Mouse (Mus musculus): Measurements from ENCODE around the gene Asb13.
A peak's percentile ranks its signal among the peaks of the same experiment; 100 is the strongest.

Asb13 gene

DNA sequence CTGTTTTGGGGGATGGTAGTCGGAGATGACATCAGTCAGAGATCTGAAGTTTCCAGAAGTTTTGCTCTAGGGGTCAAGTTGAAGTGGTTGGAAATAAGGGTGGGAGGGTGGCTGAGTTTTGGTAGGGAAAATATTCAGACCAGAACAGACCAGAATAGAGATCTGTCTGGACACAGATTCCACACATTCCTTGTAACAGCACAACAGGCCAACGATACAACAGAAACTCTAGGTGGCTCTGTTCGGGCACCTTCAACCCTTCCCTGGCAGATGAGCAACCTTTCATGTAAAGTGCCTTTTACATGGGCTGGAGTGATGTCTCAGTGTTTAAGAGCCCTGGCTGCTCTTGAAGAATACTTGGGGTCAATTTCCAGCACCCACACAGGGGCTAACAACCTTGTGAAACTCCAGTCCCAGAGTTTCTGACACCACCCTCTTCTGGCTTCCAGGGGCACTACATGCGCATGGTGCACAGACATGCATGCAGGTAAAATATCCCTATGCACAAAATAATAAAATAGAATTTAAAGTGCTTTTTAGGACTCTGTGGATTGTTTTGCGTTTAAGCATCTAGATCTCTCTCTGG, 33.5 kb downstream of the Asb13 start:
- DNase-seq: no peak

DNA sequence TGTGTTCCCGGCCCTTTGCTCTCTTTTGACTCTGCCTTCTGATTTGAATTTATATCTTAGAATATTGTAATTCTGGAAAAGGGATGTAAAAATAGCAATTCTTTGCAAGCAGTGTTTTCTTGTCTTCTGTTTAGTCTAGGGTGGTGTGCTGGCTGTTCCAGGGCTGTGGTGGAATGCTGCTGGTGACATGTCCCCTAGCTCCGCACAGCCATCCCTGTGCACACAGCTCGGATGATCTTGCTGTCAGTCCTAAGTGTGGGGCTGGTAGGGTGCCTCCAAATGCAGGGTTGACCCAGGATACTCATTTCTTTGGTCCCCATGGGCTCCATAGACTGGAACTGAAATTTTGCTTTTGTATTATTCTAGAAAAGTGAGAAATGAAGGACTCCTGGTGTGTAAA, 34.2 kb downstream of the Asb13 start:
- no peak for DNase-seq

GRCm38 (mm10) chr13:3669611-3670010, 35.8 kb downstream of the Asb13 start:
- DNase-seq: no peak

DNA sequence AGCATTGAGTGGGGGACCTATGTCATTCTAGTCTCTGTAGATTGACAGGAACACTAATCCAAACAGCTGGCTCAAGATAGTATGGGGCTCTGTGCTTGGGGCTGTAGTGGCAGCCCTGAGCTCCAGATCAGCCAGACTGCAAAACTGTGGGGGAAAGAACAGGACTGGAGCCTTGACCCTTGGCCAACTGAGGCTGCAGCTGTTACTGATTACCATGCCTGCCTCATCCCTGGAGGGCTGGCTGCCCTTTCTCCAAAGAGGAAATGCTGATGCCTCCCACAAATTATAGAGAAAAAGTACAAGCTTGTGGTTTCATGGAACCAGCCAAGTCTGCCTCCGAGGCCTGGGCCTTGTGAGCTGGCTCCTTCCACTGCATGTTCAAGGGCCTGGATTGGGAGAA, 36.2 kb downstream of the Asb13 start:
- peak; percentile 53 for DNase-seq

DNA sequence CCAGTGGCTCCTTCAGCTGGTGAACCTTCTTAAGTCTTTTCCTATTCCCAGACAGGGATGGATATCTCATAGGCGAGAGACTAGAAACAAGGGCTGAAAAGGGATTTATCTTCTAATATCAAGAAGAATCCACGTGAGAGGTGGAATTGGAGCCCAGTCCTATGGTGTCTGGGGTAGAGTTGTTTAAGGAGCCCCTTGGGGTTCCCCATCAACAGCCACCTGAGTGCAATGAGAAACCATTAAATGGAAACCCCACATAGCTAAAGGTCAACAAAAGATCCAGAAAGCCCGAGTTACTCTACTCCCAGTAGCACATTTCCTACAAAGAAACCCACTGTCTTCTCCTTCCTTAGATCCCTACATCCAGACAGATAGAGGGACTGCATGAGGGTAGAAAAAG, 39.3 kb downstream of the Asb13 start:
- no peak for DNase-seq

GRCm38 (mm10) chr13:3673622-3674021, 39.8 kb downstream of the Asb13 start:
- DNase-seq: no peak

DNA sequence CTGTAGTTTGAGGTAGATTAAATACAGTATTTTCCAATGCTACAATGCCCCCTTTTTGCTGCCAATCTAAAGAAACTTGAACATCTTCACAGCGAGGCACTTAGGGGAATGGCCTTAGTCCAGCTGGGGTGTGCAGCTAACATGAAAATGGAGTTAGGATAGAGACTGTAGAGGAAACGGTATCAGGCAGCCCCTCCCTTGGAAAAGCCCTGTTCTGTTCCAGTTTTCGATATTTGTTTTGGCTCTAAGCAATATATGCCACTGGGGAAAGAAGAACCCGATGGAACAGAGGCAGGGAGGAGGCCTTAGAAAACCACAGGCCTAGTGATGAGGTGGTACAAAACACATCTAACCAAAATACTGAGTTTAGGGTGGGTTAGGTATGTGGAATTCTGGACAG, 42.0 kb downstream of the Asb13 start:
- DNase-seq: no peak

DNA sequence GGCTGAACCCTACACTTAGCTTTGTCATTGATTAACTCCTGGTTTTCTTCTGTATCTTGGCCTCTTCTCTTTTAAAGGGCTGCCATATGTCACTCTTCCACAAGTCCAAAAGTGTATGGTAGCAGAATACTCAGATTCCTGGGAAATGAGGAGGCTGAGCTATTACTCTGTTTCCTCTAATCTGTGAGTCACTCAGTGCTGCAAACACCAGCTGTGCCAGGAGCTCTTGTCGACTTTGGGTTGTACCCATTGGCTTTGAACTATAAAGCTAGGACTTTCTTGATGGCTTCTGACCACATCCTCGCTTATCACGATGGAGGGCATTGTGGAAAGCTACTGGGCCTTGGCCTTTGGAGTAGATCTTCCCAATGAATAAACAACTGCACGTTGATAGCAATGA, 45.3 kb downstream of the Asb13 start:
- no peak for DNase-seq

GRCm38 (mm10) chr13:3686306-3686705, 52.5 kb downstream of the Asb13 start:
- DNase-seq: no peak

- peak; percentile 86 for DNase-seq
Observed at GRCm38 (mm10) chr13:3694599-3695343, 60.9 kb downstream of the Asb13 start.

- no peak for DNase-seq
Observed at GRCm38 (mm10) chr13:3696977-3697735, 63.3 kb downstream of the Asb13 start.

DNA sequence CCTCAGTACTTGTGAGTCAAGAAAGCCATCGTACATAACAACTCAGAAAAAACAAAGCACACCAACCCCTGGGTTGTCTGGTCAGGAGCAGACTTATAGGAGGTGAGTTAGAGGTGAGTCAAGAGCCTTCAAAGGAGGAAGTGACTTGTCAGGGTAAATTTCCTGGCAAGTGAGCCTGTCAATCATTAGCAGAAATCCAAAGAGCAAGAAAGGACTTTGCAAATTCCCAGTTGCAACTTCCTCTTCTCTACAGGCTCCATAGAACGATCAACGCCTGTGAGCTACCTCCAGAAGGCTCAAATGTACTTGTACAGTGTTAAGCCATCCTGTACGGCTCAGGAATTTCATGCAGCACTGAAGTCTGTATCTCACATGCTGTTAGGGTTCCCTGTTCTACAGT, 66.9 kb downstream of the Asb13 start:
- no peak for DNase-seq
